Mouse (Mus musculus): ENCODE measurements around the gene Wif1. TPM values are rescaled to one million over a fixed set of nuclear protein-coding genes. Genes with fewer than 3 reads are reported as not detected.

The Wif1 gene
- polyA plus RNA-seq, 1 experiment from 2014 or later, result 16.8 TPM

GRCm38 (mm10) chr10:121047440-121047839 lies 13.7 kb downstream of the Wif1 start:
- H3K4me2 ChIP-seq, result no peak overlapping the region
- WGBS, result 77% methylated on average over 10 of the region's 10 CpGs

GRCm38 (mm10) chr10:121052076-121052475 lies 18.3 kb downstream of the Wif1 start:
- Histone ChIP-seq H3K4me2 (no peak overlapping the region), H3K9me3 (replicated peaks) (no peaks in the 10 kb centered on the region), H3K27ac (no peak overlapping the region), H3K36me3 (no peaks in the 10 kb centered on the region), H3K4me1 (replicated peaks) (peaks cover 22% of the 10 kb centered on the region), H3K27me3 (no peaks in the 10 kb centered on the region), H3K9ac (no peak overlapping the region), H3K4me3 (no peak overlapping the region)
- ATAC-seq (replicated peaks; ENCODE audit: insufficient number of reproducible peaks, insufficient read depth, low FRiP score, low read depth), result no peak
- 86% methylated on average over 6 of the region's 6 CpGs for WGBS

More at GRCm38 (mm10) chr10:121047440-121047839, 13.7 kb downstream of the Wif1 start:
- H3K27me3 ChIP-seq, result no peaks in the 10 kb centered on the region
- H3K9me3 ChIP-seq (replicated peaks), result no peaks in the 10 kb centered on the region
- H3K4me3 ChIP-seq, result no peak overlapping the region
- no peak overlapping the region for H3K9ac ChIP-seq
- no peaks in the 10 kb centered on the region for H3K4me1 ChIP-seq (replicated peaks)
- no peak for ATAC-seq (replicated peaks; ENCODE audit: insufficient number of reproducible peaks, insufficient read depth, low FRiP score, low read depth)
- H3K36me3 ChIP-seq, result no peaks in the 10 kb centered on the region
- H3K27ac ChIP-seq, result no peak overlapping the region

- Histone ChIP-seq H3K4me3 (peak overlapping the region; percentile 4), H3K9me3 (replicated peaks) (no peaks in the 10 kb centered on the region), H3K27ac (peak overlapping the region; percentile 81), H3K4me2 (peak overlapping the region; percentile 46), H3K9ac (no peak overlapping the region), H3K27me3 (no peaks in the 10 kb centered on the region), H3K36me3 (no peaks in the 10 kb centered on the region), H3K4me1 (replicated peaks) (peaks cover 27% of the 10 kb centered on the region)
- 17% methylated on average over 13 of the region's 13 CpGs for WGBS
- ATAC-seq (replicated peaks; ENCODE audit: insufficient number of reproducible peaks, insufficient read depth, low FRiP score, low read depth), result peak; percentile 90
Measured at GRCm38 (mm10) chr10:121055452-121056188, 21.9 kb downstream of the Wif1 start.

GRCm38 (mm10) chr10:121056823-121057222 lies 23.1 kb downstream of the Wif1 start:
- H3K4me2 ChIP-seq, result no peak overlapping the region
- no peak for ATAC-seq (replicated peaks; ENCODE audit: insufficient number of reproducible peaks, insufficient read depth, low FRiP score, low read depth)
- 75% methylated on average over 6 of the region's 6 CpGs for WGBS
- H3K9ac ChIP-seq, result no peak overlapping the region
- H3K4me3 ChIP-seq, result no peak overlapping the region
- peaks cover 27% of the 10 kb centered on the region for H3K4me1 ChIP-seq (replicated peaks)
- no peaks in the 10 kb centered on the region for H3K9me3 ChIP-seq (replicated peaks)
- H3K27ac ChIP-seq, result no peak overlapping the region
- H3K27me3 ChIP-seq, result no peaks in the 10 kb centered on the region
- H3K36me3 ChIP-seq, result no peaks in the 10 kb centered on the region

DNA sequence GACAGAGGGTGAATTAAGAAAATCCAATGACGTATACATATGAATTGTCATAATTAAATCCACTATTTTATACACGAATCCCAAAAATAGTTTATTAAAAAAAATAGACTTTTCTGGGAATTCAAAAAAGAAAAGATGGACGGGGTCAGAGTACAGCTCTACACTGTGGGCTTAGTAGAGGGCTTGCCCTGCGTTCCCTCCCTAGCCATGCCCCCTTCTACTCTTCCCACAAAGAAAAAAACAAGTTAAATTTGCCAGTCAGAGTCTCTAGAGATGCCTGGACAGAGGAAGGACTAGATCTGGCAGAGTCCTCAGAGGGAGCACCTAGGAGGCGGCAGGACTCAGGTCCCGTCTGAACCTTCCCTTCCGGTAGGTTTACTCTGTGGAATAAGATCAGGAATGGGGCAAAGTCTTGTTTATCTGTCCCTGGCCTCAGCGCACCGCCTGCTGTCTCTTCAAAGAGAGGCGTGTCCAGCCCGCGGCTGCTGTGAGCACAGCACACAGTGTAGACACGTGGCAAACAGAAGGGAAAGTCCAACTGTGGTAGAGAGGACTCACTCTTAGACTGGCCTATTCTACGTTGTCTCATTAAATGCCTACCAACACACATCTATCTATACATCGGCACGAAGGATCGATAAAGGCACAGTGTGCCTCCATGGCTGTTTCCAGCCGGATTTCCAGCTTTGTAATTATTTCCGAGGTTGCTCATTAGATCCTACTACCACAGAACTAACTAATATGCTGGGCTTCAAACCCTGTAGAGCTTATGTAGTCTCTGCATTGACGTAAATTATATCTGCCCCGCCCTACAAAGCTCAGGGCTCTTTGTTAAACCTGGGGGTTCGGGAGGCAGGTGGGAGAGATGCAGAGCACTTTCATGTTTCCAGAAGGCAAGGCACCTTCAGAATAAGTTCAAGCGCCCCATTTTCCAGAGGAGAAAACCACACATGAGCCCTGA lies 25.6 kb downstream of the Wif1 start:
- 73% methylated on average over 23 of the region's 23 CpGs for WGBS
- Histone ChIP-seq H3K4me2 (no peak overlapping the region), H3K4me1 (replicated peaks) (peaks cover 27% of the 10 kb centered on the region), H3K9me3 (replicated peaks) (no peaks in the 10 kb centered on the region), H3K27ac (no peak overlapping the region), H3K27me3 (no peaks in the 10 kb centered on the region), H3K36me3 (no peaks in the 10 kb centered on the region), H3K4me3 (no peak overlapping the region), H3K9ac (no peak overlapping the region)
- no peak; the same call in 1 of the 2 replicates for ATAC-seq (replicated peaks; ENCODE audit: insufficient number of reproducible peaks, insufficient read depth, low FRiP score, low read depth)

DNA sequence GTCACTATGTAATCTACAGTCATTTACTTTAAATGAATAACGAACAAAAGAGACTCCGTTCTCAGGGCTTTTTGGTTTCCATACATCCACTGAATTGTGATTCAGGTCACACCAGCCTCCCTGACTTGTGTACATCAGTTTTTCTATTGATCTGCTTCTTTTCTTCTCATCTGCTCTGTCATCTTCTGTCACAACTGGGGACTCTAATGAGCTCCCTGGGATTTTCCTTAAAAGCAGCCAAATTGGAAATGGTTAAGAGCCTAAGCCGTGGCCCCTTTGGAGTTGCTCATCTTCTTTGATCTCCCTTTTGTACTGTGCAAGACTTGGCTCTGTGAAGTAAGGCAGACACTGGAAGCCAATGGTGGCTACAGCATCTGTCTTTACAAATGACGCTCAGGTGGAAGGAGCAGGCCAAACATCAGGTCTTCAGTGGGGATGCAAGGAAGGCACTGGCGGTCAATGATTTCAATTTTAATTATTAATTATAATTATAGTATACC lies 27.6 kb downstream of the Wif1 start:
- WGBS, result 90% methylated on average over 5 of the region's 5 CpGs
- no peak for ATAC-seq (replicated peaks; ENCODE audit: insufficient number of reproducible peaks, insufficient read depth, low FRiP score, low read depth)
- Histone ChIP-seq H3K9me3 (replicated peaks) (no peaks in the 10 kb centered on the region), H3K4me3 (no peak overlapping the region), H3K36me3 (no peaks in the 10 kb centered on the region), H3K27me3 (no peaks in the 10 kb centered on the region), H3K27ac (no peak overlapping the region), H3K4me2 (no peak overlapping the region), H3K9ac (no peak overlapping the region), H3K4me1 (replicated peaks) (peaks cover 11% of the 10 kb centered on the region; the same call in 1 of the 2 replicates)

GRCm38 (mm10) chr10:121062704-121063103 lies 28.9 kb downstream of the Wif1 start:
- H3K9me3 ChIP-seq (replicated peaks), result no peaks in the 10 kb centered on the region
- H3K36me3 ChIP-seq, result no peaks in the 10 kb centered on the region
- WGBS, result 81% methylated on average over 8 of the region's 8 CpGs
- no peak overlapping the region for H3K4me2 ChIP-seq
- H3K4me1 ChIP-seq (replicated peaks), result 0 out of 2 replicates have a peak, but pooled peaks cover 4% of the 10 kb centered on the region
- no peaks in the 10 kb centered on the region for H3K27me3 ChIP-seq
- no peak overlapping the region for H3K9ac ChIP-seq
- ATAC-seq (replicated peaks; ENCODE audit: insufficient number of reproducible peaks, insufficient read depth, low FRiP score, low read depth), result no peak
- H3K4me3 ChIP-seq, result no peak overlapping the region
- no peak overlapping the region for H3K27ac ChIP-seq

DNA sequence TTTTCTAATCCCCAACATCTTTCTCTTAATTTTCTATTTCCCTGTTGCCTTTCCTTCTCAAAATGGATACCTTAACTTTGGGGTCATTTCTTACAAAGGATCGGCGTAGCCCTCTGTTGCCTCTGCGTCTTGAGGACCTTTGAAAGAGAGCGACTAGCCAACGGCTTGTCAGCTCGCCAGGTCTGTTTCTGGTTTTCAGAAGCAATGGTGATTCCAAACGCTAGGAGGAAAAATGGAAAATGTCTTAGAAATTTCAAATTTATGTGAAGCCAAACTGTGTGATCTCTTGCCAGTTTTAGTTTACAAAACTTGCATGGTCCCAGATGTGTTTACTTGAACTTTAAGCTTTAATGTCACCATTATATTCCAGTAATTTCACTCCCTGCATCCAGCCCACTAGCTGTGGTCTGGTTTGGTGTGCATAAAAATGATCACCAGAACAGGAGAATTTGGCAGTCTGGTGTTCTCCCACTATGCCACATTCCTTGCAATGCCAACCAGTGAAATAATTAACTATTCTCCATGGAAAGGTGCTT lies 33.7 kb downstream of the Wif1 start:
- Histone ChIP-seq H3K4me2 (no peak overlapping the region), H3K4me1 (replicated peaks) (no peaks in the 10 kb centered on the region), H3K27ac (no peak overlapping the region), H3K36me3 (no peaks in the 10 kb centered on the region), H3K27me3 (no peaks in the 10 kb centered on the region), H3K9me3 (replicated peaks) (no peaks in the 10 kb centered on the region), H3K9ac (no peak overlapping the region), H3K4me3 (no peak overlapping the region)
- WGBS, result 86% methylated on average over 7 of the region's 7 CpGs
- no peak for ATAC-seq (replicated peaks; ENCODE audit: insufficient number of reproducible peaks, insufficient read depth, low FRiP score, low read depth)

DNA sequence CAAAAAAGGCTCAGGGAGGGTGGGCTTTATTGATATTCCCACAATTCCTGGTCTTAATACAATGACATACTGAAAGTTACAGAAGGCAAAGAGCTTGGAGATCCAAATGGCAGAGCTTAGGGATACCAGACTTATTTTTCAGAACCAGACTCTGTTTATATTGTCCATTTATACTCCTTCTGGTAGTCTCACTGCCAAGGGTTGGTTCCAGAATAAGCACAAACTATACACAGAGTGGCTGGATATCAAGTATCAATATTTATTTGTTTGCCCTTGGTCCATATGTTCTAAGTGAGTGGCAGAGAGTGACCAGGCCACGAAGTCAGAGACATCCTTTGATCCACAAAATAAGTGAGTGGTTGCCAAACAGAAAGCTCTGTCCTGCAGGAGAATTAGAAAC lies 34.2 kb downstream of the Wif1 start:
- Histone ChIP-seq H3K9me3 (replicated peaks) (no peaks in the 10 kb centered on the region), H3K4me2 (no peak overlapping the region), H3K9ac (no peak overlapping the region), H3K4me3 (no peak overlapping the region), H3K36me3 (no peaks in the 10 kb centered on the region), H3K27me3 (no peaks in the 10 kb centered on the region), H3K4me1 (replicated peaks) (no peaks in the 10 kb centered on the region), H3K27ac (no peak overlapping the region)
- ATAC-seq (replicated peaks; ENCODE audit: insufficient number of reproducible peaks, insufficient read depth, low FRiP score, low read depth), result no peak
- 54% methylated on average over 1 of the region's 1 CpGs for WGBS

DNA sequence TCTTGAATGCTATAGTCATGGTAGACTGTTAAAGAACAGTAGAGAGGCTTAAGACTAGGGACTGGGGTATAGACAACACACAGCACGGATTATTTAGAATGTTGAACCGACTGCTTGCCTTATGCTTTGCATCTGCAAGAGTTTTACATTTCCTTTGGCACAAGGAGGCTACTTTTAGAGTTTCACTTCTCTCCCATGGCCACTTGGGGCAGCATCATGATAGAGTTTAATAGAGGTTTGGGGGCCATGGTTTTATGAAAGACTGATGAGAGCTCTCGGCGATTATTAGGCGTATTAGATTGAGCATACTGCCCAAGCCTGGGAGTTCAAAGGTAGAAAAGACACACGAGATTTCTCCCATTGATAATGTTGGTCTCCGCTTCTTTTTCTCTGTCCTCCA lies 37.0 kb downstream of the Wif1 start:
- no peak overlapping the region for H3K4me3 ChIP-seq
- no peaks in the 10 kb centered on the region for H3K27me3 ChIP-seq
- H3K27ac ChIP-seq, result no peak overlapping the region
- H3K4me1 ChIP-seq (replicated peaks), result no peaks in the 10 kb centered on the region
- H3K36me3 ChIP-seq, result no peaks in the 10 kb centered on the region
- H3K4me2 ChIP-seq, result no peak overlapping the region
- no peaks in the 10 kb centered on the region for H3K9me3 ChIP-seq (replicated peaks)
- 61% methylated on average over 7 of the region's 7 CpGs for WGBS
- no peak overlapping the region for H3K9ac ChIP-seq
- no peak for ATAC-seq (replicated peaks; ENCODE audit: insufficient number of reproducible peaks, insufficient read depth, low FRiP score, low read depth)

- Histone ChIP-seq H3K27me3 (no peaks in the 10 kb centered on the region), H3K27ac (no peak overlapping the region), H3K4me2 (no peak overlapping the region), H3K9me3 (replicated peaks) (no peaks in the 10 kb centered on the region), H3K9ac (no peak overlapping the region), H3K36me3 (no peaks in the 10 kb centered on the region), H3K4me3 (no peak overlapping the region), H3K4me1 (replicated peaks) (no peaks in the 10 kb centered on the region)
- ATAC-seq (replicated peaks; ENCODE audit: insufficient number of reproducible peaks, insufficient read depth, low FRiP score, low read depth), result no peak
- 66% methylated on average over 9 of the region's 9 CpGs for WGBS
Measured at GRCm38 (mm10) chr10:121080500-121080899, 46.7 kb downstream of the Wif1 start.
